Mouse (Mus musculus): ENCODE measurements around the gene Asgr1.
A peak's percentile ranks its signal among the peaks of the same experiment; 100 is the strongest.
"Not testable (repeated sequence)": the region's sequence is repeated elsewhere in the genome, so short reads cannot be mapped to it uniquely, and the experiment has no call there.

Asgr1 gene

DNA sequence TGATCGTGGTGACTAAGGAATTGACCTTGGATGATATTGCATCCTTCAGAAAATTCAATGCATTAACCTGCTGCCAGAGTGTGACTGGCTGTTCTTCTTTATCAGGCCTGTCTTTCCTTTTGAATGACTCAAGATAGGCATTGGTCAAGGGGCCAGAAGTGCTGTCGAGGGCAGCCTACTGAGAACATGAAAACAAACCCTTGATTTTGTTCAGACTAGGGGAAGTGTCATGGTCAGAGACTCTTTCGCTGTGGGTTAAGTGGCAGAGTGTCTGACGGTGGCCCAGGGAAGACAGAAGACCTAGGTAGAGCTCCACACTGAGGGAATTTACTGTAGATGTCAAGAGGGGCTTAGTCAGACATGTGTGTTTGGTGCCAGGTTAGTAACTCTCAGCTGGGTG lies 12.8 kb downstream of the Asgr1 start:
- TF ChIP-seq POU5F1 (IDR thresholded peaks at IDR 0.05; ENCODE audit: borderline replicate concordance, low read length) (no peak), CTCF (conservative IDR thresholded peaks at IDR 0.05; ENCODE audit: low read length) (no peak), NANOG (IDR thresholded peaks at IDR 0.05; ENCODE audit: borderline replicate concordance, low read length) (no peak)
- no peaks in the 10 kb centered on the region for H3K9me3 ChIP-seq (ENCODE audit: low read length)
- no peak overlapping the region for H3K4me3 ChIP-seq (replicated peaks; ENCODE audit: low read length)
- H3K27me3 ChIP-seq (ENCODE audit: insufficient read depth, low read length): no peaks in the 10 kb centered on the region
- no peaks in the 10 kb centered on the region for H3K36me3 ChIP-seq (ENCODE audit: insufficient read depth, low read length)
- peaks cover 2% of the 10 kb centered on the region; the same call in 1 of the 2 replicates for H3K4me1 ChIP-seq (replicated peaks; ENCODE audit: low read depth, low read length)

DNA sequence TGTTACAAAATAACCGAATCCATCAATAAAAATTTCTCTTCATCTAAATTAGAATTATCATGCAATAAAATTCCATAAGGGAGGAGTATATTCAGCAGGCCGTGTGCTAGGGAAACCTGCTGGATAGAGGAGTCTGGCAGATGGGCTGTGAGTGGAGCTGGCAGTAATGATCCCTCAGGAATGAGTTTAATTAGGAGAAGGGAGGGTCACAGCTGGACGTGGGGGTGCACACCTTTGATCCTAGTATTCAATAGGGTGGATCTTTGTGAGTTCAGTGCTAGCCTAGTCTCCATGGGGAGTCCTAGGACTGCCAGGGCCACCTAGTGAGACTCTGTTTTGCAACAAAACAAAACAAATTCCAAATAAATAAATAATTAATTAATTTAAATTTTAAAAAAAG lies 14.4 kb downstream of the Asgr1 start:
- no peak overlapping the region for H3K4me3 ChIP-seq (replicated peaks; ENCODE audit: low read length)
- H3K9me3 ChIP-seq (ENCODE audit: low read length): no peaks in the 10 kb centered on the region
- no peak for TF ChIP-seq POU5F1 (IDR thresholded peaks at IDR 0.05; ENCODE audit: borderline replicate concordance, low read length)
- TF ChIP-seq NANOG (IDR thresholded peaks at IDR 0.05; ENCODE audit: borderline replicate concordance, low read length): no peak
- TF ChIP-seq CTCF (conservative IDR thresholded peaks at IDR 0.05; ENCODE audit: low read length): no peak
- H3K4me1 ChIP-seq (replicated peaks; ENCODE audit: low read depth, low read length): peaks cover 2% of the 10 kb centered on the region; the same call in 1 of the 2 replicates
- H3K36me3 ChIP-seq (ENCODE audit: insufficient read depth, low read length): no peaks in the 10 kb centered on the region
- H3K27me3 ChIP-seq (ENCODE audit: insufficient read depth, low read length): no peaks in the 10 kb centered on the region

- no peak for TF ChIP-seq CTCF (conservative IDR thresholded peaks at IDR 0.05; ENCODE audit: low read length)
- no peak for TF ChIP-seq POU5F1 (IDR thresholded peaks at IDR 0.05; ENCODE audit: borderline replicate concordance, low read length)
- no peak for TF ChIP-seq NANOG (IDR thresholded peaks at IDR 0.05; ENCODE audit: borderline replicate concordance, low read length)
- Histone ChIP-seq H3K36me3 (ENCODE audit: insufficient read depth, low read length) (no peaks in the 10 kb centered on the region), H3K4me3 (replicated peaks; ENCODE audit: low read length) (no peak overlapping the region), H3K27me3 (ENCODE audit: insufficient read depth, low read length) (no peaks in the 10 kb centered on the region), H3K9me3 (ENCODE audit: low read length) (no peaks in the 10 kb centered on the region), H3K4me1 (replicated peaks; ENCODE audit: low read depth, low read length) (peaks cover 6% of the 10 kb centered on the region)
Observed at GRCm38 (mm10) chr11:70070057-70070456, 16.2 kb downstream of the Asgr1 start.

DNA sequence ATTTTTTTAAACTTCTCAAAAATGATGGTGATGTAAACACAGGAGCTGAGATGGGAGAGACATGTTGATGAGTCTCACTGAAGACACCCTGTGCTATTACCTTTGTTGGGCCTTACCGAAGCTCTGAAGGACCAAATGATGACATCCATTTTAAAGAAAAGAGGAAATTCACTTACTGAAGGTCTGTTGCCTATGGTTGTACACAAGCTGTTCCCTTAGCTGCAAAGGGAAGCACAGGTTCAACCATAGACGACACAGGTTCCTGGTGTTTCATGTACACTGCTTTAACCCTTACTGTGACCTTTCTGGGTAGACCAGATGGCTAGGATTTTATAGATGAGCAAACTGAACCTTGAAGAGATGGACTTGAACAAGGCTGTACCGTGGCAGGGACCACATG lies 16.7 kb downstream of the Asgr1 start:
- H3K27me3 ChIP-seq (ENCODE audit: insufficient read depth, low read length): not testable (repeated sequence)
- H3K4me1 ChIP-seq (replicated peaks; ENCODE audit: low read depth, low read length): peaks cover 11% of the 10 kb centered on the region

GRCm38 (mm10) chr11:70074379-70075071 lies 20.6 kb downstream of the Asgr1 start:
- Histone ChIP-seq H3K27me3 (ENCODE audit: insufficient read depth, low read length) (no peaks in the 10 kb centered on the region), H3K4me1 (replicated peaks; ENCODE audit: low read depth, low read length) (peaks cover 11% of the 10 kb centered on the region), H3K4me3 (replicated peaks; ENCODE audit: low read length) (no peak overlapping the region), H3K36me3 (ENCODE audit: insufficient read depth, low read length) (no peaks in the 10 kb centered on the region), H3K9me3 (ENCODE audit: low read length) (no peaks in the 10 kb centered on the region)
- TF ChIP-seq POU5F1 (IDR thresholded peaks at IDR 0.05; ENCODE audit: borderline replicate concordance, low read length): no peak
- peak; percentile 55 for TF ChIP-seq CTCF (conservative IDR thresholded peaks at IDR 0.05; ENCODE audit: low read length)

More for the DNA sequence above, 16.7 kb downstream of the Asgr1 start:
- not testable (repeated sequence) for H3K4me3 ChIP-seq (replicated peaks; ENCODE audit: low read length); H3K9me3 ChIP-seq (ENCODE audit: low read length); H3K36me3 ChIP-seq (ENCODE audit: insufficient read depth, low read length)

DNA sequence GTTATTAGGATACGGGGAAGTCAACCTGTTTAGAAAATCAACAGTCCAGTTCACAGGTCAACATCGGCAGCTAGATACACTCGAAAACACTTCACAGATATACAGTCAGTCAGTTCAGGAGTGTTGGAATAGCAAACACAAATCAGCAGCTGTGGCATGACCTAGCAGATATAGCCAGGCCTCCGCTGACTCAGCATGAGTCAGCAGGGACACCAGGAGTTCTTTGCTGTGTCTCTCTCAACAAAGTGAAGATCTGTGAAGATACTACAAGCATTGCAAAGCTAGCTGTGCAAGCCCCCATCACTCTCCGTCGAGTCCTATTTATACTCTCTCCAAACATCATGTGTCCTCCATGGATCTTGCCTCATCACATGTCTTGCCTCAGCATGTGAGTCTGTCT lies 21.7 kb downstream of the Asgr1 start:
- no peaks in the 10 kb centered on the region for H3K27me3 ChIP-seq (ENCODE audit: insufficient read depth, low read length)
- no peak overlapping the region for H3K4me3 ChIP-seq (replicated peaks; ENCODE audit: low read length)
- TF ChIP-seq NANOG (IDR thresholded peaks at IDR 0.05; ENCODE audit: borderline replicate concordance, low read length) (no peak), POU5F1 (IDR thresholded peaks at IDR 0.05; ENCODE audit: borderline replicate concordance, low read length) (no peak), CTCF (conservative IDR thresholded peaks at IDR 0.05; ENCODE audit: low read length) (no peak)

DNA sequence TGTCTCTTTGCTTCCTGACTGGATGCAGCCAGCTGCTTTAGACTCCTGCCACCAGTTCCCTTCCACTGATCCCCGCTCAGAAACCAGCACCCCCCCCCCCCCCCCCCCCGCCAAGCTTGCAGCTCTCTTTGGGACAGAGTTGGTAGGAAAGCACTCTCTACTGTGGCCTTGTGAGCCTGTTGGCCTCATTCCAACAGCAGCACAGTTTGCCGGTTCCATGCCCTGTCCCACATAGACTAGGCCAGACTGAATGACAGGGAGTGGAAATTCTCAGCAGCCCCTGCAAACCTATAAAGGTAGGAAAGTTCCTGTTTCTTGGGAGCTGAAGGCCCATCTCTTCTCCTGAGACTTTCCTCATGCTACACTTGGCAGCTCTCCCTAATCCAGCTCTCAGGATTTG lies 23.6 kb downstream of the Asgr1 start:
- TF ChIP-seq NANOG (IDR thresholded peaks at IDR 0.05; ENCODE audit: borderline replicate concordance, low read length): no peak
- no peak for TF ChIP-seq POU5F1 (IDR thresholded peaks at IDR 0.05; ENCODE audit: borderline replicate concordance, low read length)
- no peak for TF ChIP-seq CTCF (conservative IDR thresholded peaks at IDR 0.05; ENCODE audit: low read length)
- Histone ChIP-seq H3K9me3 (ENCODE audit: low read length) (no peaks in the 10 kb centered on the region), H3K4me1 (replicated peaks; ENCODE audit: low read depth, low read length) (peaks cover 11% of the 10 kb centered on the region), H3K36me3 (ENCODE audit: insufficient read depth, low read length) (no peaks in the 10 kb centered on the region), H3K4me3 (replicated peaks; ENCODE audit: low read length) (no peak overlapping the region), H3K27me3 (ENCODE audit: insufficient read depth, low read length) (no peaks in the 10 kb centered on the region)

More for the DNA sequence above, 21.7 kb downstream of the Asgr1 start:
- H3K36me3 ChIP-seq (ENCODE audit: insufficient read depth, low read length): no peaks in the 10 kb centered on the region
- H3K4me1 ChIP-seq (replicated peaks; ENCODE audit: low read depth, low read length): peaks cover 11% of the 10 kb centered on the region
- H3K9me3 ChIP-seq (ENCODE audit: low read length): no peaks in the 10 kb centered on the region

- Histone ChIP-seq H3K4me1 (replicated peaks; ENCODE audit: low read depth, low read length) (peaks cover 11% of the 10 kb centered on the region), H3K4me3 (replicated peaks; ENCODE audit: low read length) (no peak overlapping the region), H3K36me3 (ENCODE audit: insufficient read depth, low read length) (no peaks in the 10 kb centered on the region), H3K9me3 (ENCODE audit: low read length) (no peaks in the 10 kb centered on the region), H3K27me3 (ENCODE audit: insufficient read depth, low read length) (peaks cover 6% of the 10 kb centered on the region; the same call in 1 of the 2 replicates)
- TF ChIP-seq CTCF (conservative IDR thresholded peaks at IDR 0.05; ENCODE audit: low read length) (no peak), POU5F1 (IDR thresholded peaks at IDR 0.05; ENCODE audit: borderline replicate concordance, low read length) (no peak), NANOG (IDR thresholded peaks at IDR 0.05; ENCODE audit: borderline replicate concordance, low read length) (no peak)
Observed at GRCm38 (mm10) chr11:70079175-70079574, 25.3 kb downstream of the Asgr1 start.

GRCm38 (mm10) chr11:70079928-70080327 lies 26.0 kb downstream of the Asgr1 start:
- no peaks in the 10 kb centered on the region for H3K36me3 ChIP-seq (ENCODE audit: insufficient read depth, low read length)
- H3K9me3 ChIP-seq (ENCODE audit: low read length): no peaks in the 10 kb centered on the region
- no peak overlapping the region for H3K4me3 ChIP-seq (replicated peaks; ENCODE audit: low read length)
- peaks cover 14% of the 10 kb centered on the region for H3K27me3 ChIP-seq (ENCODE audit: insufficient read depth, low read length)
- peaks cover 16% of the 10 kb centered on the region for H3K4me1 ChIP-seq (replicated peaks; ENCODE audit: low read depth, low read length)
- TF ChIP-seq CTCF (conservative IDR thresholded peaks at IDR 0.05; ENCODE audit: low read length) (no peak), NANOG (IDR thresholded peaks at IDR 0.05; ENCODE audit: borderline replicate concordance, low read length) (no peak), POU5F1 (IDR thresholded peaks at IDR 0.05; ENCODE audit: borderline replicate concordance, low read length) (no peak)
